Mouse (Mus musculus) MEL (cell line): ENCODE data around the gene Rcan2. TPM values are rescaled to one million over a fixed set of nuclear protein-coding genes. Genes with fewer than 3 reads are reported as not detected.

Experiments
- DNase-seq: peaks from one replicate; pipeline ENCODE4 v3.0.0; 2011; ENCODE audit warnings: low read depth, low spot score
- H3K27ac ChIP-seq: 2 replicates; pipeline ENCODE4 v1.5.1; 2012; ENCODE audit warnings: low read depth, mild to moderate bottlenecking, control low read depth, low read length, moderate library complexity; ENCODE audit not compliant: control insufficient read depth
- H3K27me3 ChIP-seq, 2 experiments: fragments of 150-350 bp in 1 of 2; sonication (generic) in 1 of 2; 2 replicates each; pipeline ENCODE4 v1.6.1; 2012; ENCODE audit warnings: low read length in 2 of 2, mild to moderate bottlenecking in 2 of 2, improper control_type of control experiment in 1 of 2, moderate library complexity in 1 of 2; ENCODE audit not compliant: insufficient read depth in 2 of 2, control insufficient read depth in 1 of 2
- H3K36me3 ChIP-seq, 2 experiments: 2 replicates each; pipeline ENCODE4 v1.6.1; 2012 to 2014; ENCODE audit warnings: low read length in 2 of 2, improper control_type of control experiment in 1 of 2, inconsistent platforms in 1 of 2, mild to moderate bottlenecking in 1 of 2; ENCODE audit not compliant: insufficient read depth in 2 of 2, control insufficient read depth in 1 of 2
- H3K4me1 ChIP-seq, 2 experiments: fragments of 150-350 bp in 1 of 2; sonication (generic) in 1 of 2; 2 replicates each; pipeline ENCODE4 v1.6.1; 2012; ENCODE audit warnings: low read length in 2 of 2, improper control_type of control experiment in 1 of 2, mild to moderate bottlenecking in 1 of 2; ENCODE audit not compliant: insufficient read depth in 2 of 2, control insufficient read depth in 1 of 2
- H3K4me3 ChIP-seq, 2 experiments: fragments of 150-350 bp in 1 of 2; sonication (generic) in 1 of 2; 2 replicates each; pipeline ENCODE4 v1.5.1; 2012; ENCODE audit warnings: low read depth in 2 of 2, low read length in 2 of 2, mild to moderate bottlenecking in 2 of 2, moderate library complexity in 2 of 2, control low read depth in 1 of 2, improper control_type of control experiment in 1 of 2; ENCODE audit not compliant: control insufficient read depth in 1 of 2, insufficient read depth in 1 of 2
- H3K79me2 ChIP-seq: 2 replicates; pipeline ENCODE4 v1.6.1; 2012; ENCODE audit warnings: mild to moderate bottlenecking, low read length, moderate library complexity; ENCODE audit not compliant: control insufficient read depth, poor library complexity, insufficient read depth
- H3K9ac ChIP-seq: 2 replicates; pipeline ENCODE4 v1.6.1; 2012; ENCODE audit warnings: low read depth, mild to moderate bottlenecking, control low read depth, low read length, moderate library complexity; ENCODE audit not compliant: control insufficient read depth, poor library complexity, severe bottlenecking
- H3K9me3 ChIP-seq: fragments of 150-350 bp; sonication (generic); replicated peaks from 2 replicates; pipeline ENCODE4 v1.6.1; 2012; ENCODE audit warnings: mild to moderate bottlenecking, low read length, improper control_type of control experiment, moderate library complexity; ENCODE audit not compliant: insufficient read depth
- CTCF ChIP-seq, 3 experiments: IDR thresholded peaks in 2 of 3; conservative IDR thresholded peaks in 1 of 3; 2 replicates each; pipeline ENCODE4 v1.5.1; 2011 to 2012; ENCODE audit warnings: low read length in 3 of 3, low read depth in 2 of 3, mild to moderate bottlenecking in 2 of 3, improper control_type of control experiment in 1 of 3, inconsistent platforms in 1 of 3, mixed read lengths in 1 of 3, moderate library complexity in 1 of 3; ENCODE audit not compliant: control insufficient read depth in 1 of 3, insufficient read depth in 1 of 3, poor library complexity in 1 of 3, severe bottlenecking in 1 of 3
- ELF1 ChIP-seq: IDR thresholded peaks from 2 replicates; pipeline ENCODE4 v1.6.1; 2014; ENCODE audit warnings: low read depth, mild to moderate bottlenecking, inconsistent platforms, low read length, improper control_type of control experiment, moderate library complexity
- GABPA ChIP-seq: IDR thresholded peaks from 2 replicates; pipeline ENCODE4 v1.6.1; 2012; ENCODE audit warnings: low read depth, mild to moderate bottlenecking, inconsistent platforms, low read length, improper control_type of control experiment, moderate library complexity
- GATA1 ChIP-seq: IDR thresholded peaks from 2 replicates; pipeline ENCODE4 v1.6.1; 2011; ENCODE audit warnings: low read depth, low read length, improper control_type of control experiment
- KAT2A ChIP-seq: conservative IDR thresholded peaks from 2 replicates; pipeline ENCODE4 v1.6.1; 2012; ENCODE audit warnings: low read depth, low read length, improper control_type of control experiment, inconsistent platforms
- MAFK ChIP-seq: IDR thresholded peaks from 2 replicates; pipeline ENCODE4 v1.6.1; 2011; ENCODE audit warnings: low read depth, mild to moderate bottlenecking, low read length, improper control_type of control experiment, borderline replicate concordance
- MAX ChIP-seq: IDR thresholded peaks from 2 replicates; pipeline ENCODE4 v1.6.1; 2011; ENCODE audit warnings: low read length, improper control_type of control experiment
- MEF2A ChIP-seq: IDR thresholded peaks from 2 replicates; pipeline ENCODE4 v1.6.1; 2014; ENCODE audit warnings: low read depth, mild to moderate bottlenecking, inconsistent platforms, low read length, improper control_type of control experiment; ENCODE audit not compliant: poor library complexity, insufficient replicate concordance, severe bottlenecking; ENCODE audit errors: extremely low read depth
- MXI1 ChIP-seq: IDR thresholded peaks from 2 replicates; pipeline ENCODE4 v1.6.1; 2011; ENCODE audit warnings: mild to moderate bottlenecking, low read depth, low read length, improper control_type of control experiment
- MYB ChIP-seq: IDR thresholded peaks from 2 replicates; pipeline ENCODE4 v1.6.1; 2011; ENCODE audit warnings: mild to moderate bottlenecking, low read depth, low read length, improper control_type of control experiment
- POLR2A ChIP-seq, 2 experiments: IDR thresholded peaks; 2 replicates each; pipeline ENCODE4 v1.6.1; 2011 to 2012; ENCODE audit warnings: low read length in 2 of 2, mild to moderate bottlenecking in 2 of 2, control low read depth in 1 of 2, improper control_type of control experiment in 1 of 2, low read depth in 1 of 2, moderate library complexity in 1 of 2; ENCODE audit not compliant: control insufficient read depth in 1 of 2, insufficient read depth in 1 of 2, poor library complexity in 1 of 2
- POLR2AphosphoS2 ChIP-seq: IDR thresholded peaks from 2 replicates; pipeline ENCODE4 v1.6.1; 2011; ENCODE audit warnings: low read length, improper control_type of control experiment
- POLR2AphosphoS5 ChIP-seq: IDR thresholded peaks from 2 replicates; pipeline ENCODE4 v1.6.1; 2012; ENCODE audit warnings: low read depth, borderline replicate concordance, mild to moderate bottlenecking, inconsistent platforms, low read length, moderate library complexity, mixed read lengths
- RCOR1 ChIP-seq: IDR thresholded peaks from 2 replicates; pipeline ENCODE4 v1.6.1; 2012; ENCODE audit warnings: low read depth, mild to moderate bottlenecking, inconsistent platforms, low read length, improper control_type of control experiment
- SIN3A ChIP-seq: IDR thresholded peaks from 2 replicates; pipeline ENCODE4 v1.6.1; 2012; ENCODE audit warnings: low read length, improper control_type of control experiment, inconsistent platforms
- SMC3 ChIP-seq: IDR thresholded peaks from 2 replicates; pipeline ENCODE4 v1.6.1; 2011; ENCODE audit warnings: low read depth, low read length, improper control_type of control experiment
- TAL1 ChIP-seq: IDR thresholded peaks from 2 replicates; pipeline ENCODE4 v1.6.1; 2012; ENCODE audit warnings: mild to moderate bottlenecking, inconsistent platforms, low read length, moderate library complexity, mixed read lengths
- TBP ChIP-seq: IDR thresholded peaks from 2 replicates; pipeline ENCODE4 v1.8.0; 2011; ENCODE audit warnings: low read depth, low read length, improper control_type of control experiment
- TCF12 ChIP-seq: IDR thresholded peaks from 2 replicates; pipeline ENCODE4 v1.6.1; 2014; ENCODE audit warnings: low read depth, mild to moderate bottlenecking, inconsistent platforms, low read length, improper control_type of control experiment, moderate library complexity
- USF1 ChIP-seq: IDR thresholded peaks from 2 replicates; pipeline ENCODE4 v1.6.1; 2014; ENCODE audit warnings: low read depth, mild to moderate bottlenecking, inconsistent platforms, low read length, improper control_type of control experiment, moderate library complexity
- ZC3H11A ChIP-seq: IDR thresholded peaks from 2 replicates; pipeline ENCODE4 v1.6.1; 2012; ENCODE audit warnings: low read depth, mild to moderate bottlenecking, inconsistent platforms, low read length, improper control_type of control experiment
- ZKSCAN1 ChIP-seq: IDR thresholded peaks from 2 replicates; pipeline ENCODE4 v1.6.1; 2012; ENCODE audit warnings: low read depth, mild to moderate bottlenecking, inconsistent platforms, low read length, improper control_type of control experiment, moderate library complexity
- ZMIZ1 ChIP-seq: IDR thresholded peaks from 2 replicates; pipeline ENCODE4 v1.6.1; 2012; ENCODE audit warnings: low read depth, mild to moderate bottlenecking, inconsistent platforms, low read length, improper control_type of control experiment, moderate library complexity
- polyA plus RNA-seq, 2 experiments: library from polyadenylated mRNA; stranded (reverse) in 1 of 2; unstranded in 1 of 2; fragments of >175 nt in 1 of 2; fragments of >200 nt in 1 of 2; gene quantifications; 2 replicates each; pipeline versions ENCODE4 v1.2.1 to v1.2.4; 2012; ENCODE audit warnings: low replicate concordance in 2 of 2, low read depth in 1 of 2; ENCODE audit not compliant: insufficient read length in 2 of 2, insufficient read depth in 1 of 2, missing spikeins in 1 of 2
- total RNA-seq: library from RNA; depleted of rRNA; stranded (reverse); fragments of 300-350 nt; gene quantifications from 2 replicates; pipeline ENCODE4 v1.2.3, GENCODE M21; 2012

The Rcan2 gene
- total and polyA plus RNA-seq, 3 experiments: 0.52 TPM; not detected in 2

- no peak for TF ChIP-seq TCF12
- TF ChIP-seq GABPA: no peak
- TF ChIP-seq SMC3: no peak
- TF ChIP-seq MYB: no peak
- TF ChIP-seq POLR2A (IDR thresholded peaks at IDR 0.05; ENCODE audit: control insufficient read depth in 1 of 2, insufficient read depth in 1 of 2, low read depth in 1 of 2, low read length in 2 of 2, poor library complexity in 1 of 2): no peak
- no peak for TF ChIP-seq ZKSCAN1
- TF ChIP-seq MAX: no peak
- no peak for TF ChIP-seq TBP
- TF ChIP-seq, all 39 proteins: peak for 0
- H3K9me3 ChIP-seq: no peaks in the 10 kb centered on the region
- H3K27me3 ChIP-seq: no peaks in the 10 kb centered on the region
- H3K27ac ChIP-seq: no peak overlapping the region
- no peaks in the 10 kb centered on the region for H3K79me2 ChIP-seq
- peaks cover 0 to 4% of the 10 kb centered on the region in 2 experiments; a peak in 1 of 4 replicates for H3K4me1 ChIP-seq
- H3K9ac ChIP-seq: no peak overlapping the region
- peaks cover 0 to 2% of the 10 kb centered on the region in 2 experiments; a peak in 1 of 4 replicates for H3K36me3 ChIP-seq
- DNase-seq: no peak
- H3K4me3 ChIP-seq: no peak overlapping the region
Observed at GRCm38 (mm10) chr17:44023842-44024241, 222.7 kb downstream of the Rcan2 start.

- H3K27ac ChIP-seq: no peak overlapping the region
- no peaks in the 10 kb centered on the region for H3K27me3 ChIP-seq
- no peaks in the 10 kb centered on the region for H3K9me3 ChIP-seq
- TF ChIP-seq ELF1 (no peak), MXI1 (no peak), SIN3A (no peak), POLR2AphosphoS2 (no peak), GATA1 (no peak), GABPA (no peak), ZKSCAN1 (no peak), POLR2AphosphoS5 (no peak), MAFK (no peak), TAL1 (no peak)
- no peak overlapping the region for H3K4me3 ChIP-seq
- no peak for DNase-seq
- H3K79me2 ChIP-seq: no peaks in the 10 kb centered on the region
- peaks cover 4 to 5% of the 10 kb centered on the region in 2 experiments; a peak in 3 of 4 replicates for H3K4me1 ChIP-seq
- H3K36me3 ChIP-seq: peaks cover 0 to 5% of the 10 kb centered on the region in 2 experiments; a peak in 2 of 4 replicates
- no peak overlapping the region for H3K9ac ChIP-seq
Observed at GRCm38 (mm10) chr17:44025011-44025410, 223.9 kb downstream of the Rcan2 start.

- no peak for DNase-seq
- TF ChIP-seq ZC3H11A: no peak
- no peak for TF ChIP-seq MEF2A
- TF ChIP-seq ZMIZ1: no peak
- no peak for TF ChIP-seq ELF1
- TF ChIP-seq SIN3A: no peak
- no peak for TF ChIP-seq RCOR1
- TF ChIP-seq USF1: no peak
- no peak for TF ChIP-seq KAT2A
- no peak for TF ChIP-seq CTCF (IDR thresholded peaks at IDR 0.05 in 2 of 3, conservative IDR thresholded peaks at IDR 0.05 in 1 of 3; ENCODE audit: control insufficient read depth in 1 of 3, insufficient read depth in 1 of 3, low read depth in 2 of 3, low read length in 3 of 3, poor library complexity in 1 of 3, severe bottlenecking in 1 of 3)
- H3K4me3 ChIP-seq: no peak overlapping the region
- no peak overlapping the region for H3K27ac ChIP-seq
- H3K4me1 ChIP-seq: peaks cover 4 to 11% of the 10 kb centered on the region in 2 experiments; a peak in 3 of 4 replicates
- H3K79me2 ChIP-seq: no peaks in the 10 kb centered on the region
- H3K27me3 ChIP-seq: no peaks in the 10 kb centered on the region
- H3K9me3 ChIP-seq: no peaks in the 10 kb centered on the region
- peaks cover 0 to 5% of the 10 kb centered on the region in 2 experiments; a peak in 2 of 4 replicates for H3K36me3 ChIP-seq
- no peak overlapping the region for H3K9ac ChIP-seq
Observed at GRCm38 (mm10) chr17:44025935-44026334, 224.8 kb downstream of the Rcan2 start.
